8 mouse cellular contexts compared by ENCODE assay signal in genomic region chr7:79520222-79520710, GRCm38 (mm10). TPM values are rescaled to one million over a fixed set of nuclear protein-coding genes. Genes with fewer than 3 reads are reported as not detected.
DNase-seq lines count a peak whose midpoint lies in the region; ATAC-seq lines count a peak whose summit lies in the region.

No protein-coding gene starts in this region.

- H3K4me1 ChIP-seq in forebrain, embryonic 12.5 days: peaks cover 100% of the 10 kb centered on the region
- peaks cover 98% of the 10 kb centered on the region for H3K4me1 ChIP-seq in hindbrain, embryonic 13.5 days (replicated peaks)
- peaks cover 99% of the 10 kb centered on the region for H3K4me1 ChIP-seq in midbrain, embryonic 12.5 days

- no peaks in the 10 kb centered on the region for H3K9me3 ChIP-seq in forebrain, embryonic 12.5 days
- no peaks in the 10 kb centered on the region for H3K9me3 ChIP-seq in hindbrain, embryonic 13.5 days
- no peaks in the 10 kb centered on the region for H3K9me3 ChIP-seq in midbrain, embryonic 12.5 days

- WGBS in forebrain, embryonic 12.5 days: 11% methylated on average over 2 of the region's 2 CpGs
- 14% methylated on average over 2 of the region's 2 CpGs for WGBS in hindbrain, embryonic 13.5 days
- 20% methylated on average over 2 of the region's 2 CpGs for WGBS in midbrain, embryonic 12.5 days

- ATAC-seq in forebrain, embryonic 12.5 days (ENCODE audit: low FRiP score): peak; percentile 49
- ATAC-seq in hindbrain, embryonic 13.5 days (ENCODE audit: low FRiP score): peak; percentile 43
- ATAC-seq in midbrain, embryonic 12.5 days (ENCODE audit: low FRiP score, low read depth): peak; percentile 35
- ATAC-seq in erythroblast, adult 5-6 weeks (replicated peaks; ENCODE audit: low FRiP score, poor library complexity, severe bottlenecking): no peak

- no peak overlapping the region for H3K4me3 ChIP-seq in forebrain, embryonic 12.5 days (replicated peaks)
- no peak overlapping the region for H3K4me3 ChIP-seq in hindbrain, embryonic 13.5 days
- H3K4me3 ChIP-seq in midbrain, embryonic 12.5 days: no peak overlapping the region

- DNase-seq in kidney, adult 9 months: peak; percentile 44
- no peak for DNase-seq in kidney, adult 18-20 months
- peak; percentile 73 for DNase-seq in adrenal gland, postnatal 10 days
- DNase-seq in embryo, embryonic 11 days: no peak

- peak overlapping the region; percentile 83 for H3K9ac ChIP-seq in forebrain, embryonic 12.5 days
- peak overlapping the region; percentile 61 for H3K9ac ChIP-seq in hindbrain, embryonic 13.5 days
- peak overlapping the region; percentile 24; the same call in 1 of the 2 replicates for H3K9ac ChIP-seq in midbrain, embryonic 12.5 days (replicated peaks)

- H3K4me2 ChIP-seq in forebrain, embryonic 12.5 days: peak overlapping the region; percentile 59
- peak overlapping the region; percentile 11; the same call in 1 of the 2 replicates for H3K4me2 ChIP-seq in hindbrain, embryonic 13.5 days
- peak overlapping the region; percentile 10; the same call in 1 of the 2 replicates for H3K4me2 ChIP-seq in midbrain, embryonic 12.5 days (replicated peaks)

- peaks cover 54% of the 10 kb centered on the region for H3K36me3 ChIP-seq in forebrain, embryonic 12.5 days (replicated peaks)
- H3K36me3 ChIP-seq in hindbrain, embryonic 13.5 days: peaks cover 16% of the 10 kb centered on the region; the same call in 1 of the 2 replicates
- H3K36me3 ChIP-seq in midbrain, embryonic 12.5 days: peaks cover 20% of the 10 kb centered on the region

- H3K27ac ChIP-seq in forebrain, embryonic 12.5 days: peak overlapping the region; percentile 100
- peak overlapping the region; percentile 99 for H3K27ac ChIP-seq in hindbrain, embryonic 13.5 days
- peak overlapping the region; percentile 99 for H3K27ac ChIP-seq in midbrain, embryonic 12.5 days (replicated peaks)

- peaks cover 12% of the 10 kb centered on the region; the same call in 1 of the 2 replicates for H3K27me3 ChIP-seq in forebrain, embryonic 12.5 days
- 0 out of 2 replicates have a peak, but pooled peaks cover 11% of the 10 kb centered on the region for H3K27me3 ChIP-seq in hindbrain, embryonic 13.5 days
- H3K27me3 ChIP-seq in midbrain, embryonic 12.5 days: peaks cover 83% of the 10 kb centered on the region

RNA-seq across cellular contexts. Expression of gene Polg, which starts 54.1 kb away (rescaled TPM):
- total RNA-seq in adrenal gland, postnatal 10 days (2021): 10 to 100 TPM; 78.9 to 83.1 TPM
- polyA plus RNA-seq in forebrain, embryonic 12.5 days (2016; fragmentation: Nextera tagmentation; extraction: Ambion mirVana): 41.7 and 45.1 TPM in 2 replicates
- 21.9 and 22.5 TPM in 2 replicates for polyA plus RNA-seq in hindbrain, embryonic 13.5 days (2015; fragmentation: Nextera tagmentation; extraction: Ambion mirVana)
- polyA plus RNA-seq in midbrain, embryonic 12.5 days (2016; fragmentation: Nextera tagmentation; extraction: Ambion mirVana): 41.2 and 44.5 TPM in 2 replicates
- total RNA-seq in erythroblast, adult 5-6 weeks (2015; ENCODE audit: low replicate concordance): 5.2 and 18.4 TPM in 2 replicates
- 26.6 and 27.6 TPM in 2 replicates for total RNA-seq in erythroblast, adult 5-6 weeks (2017; ENCODE audit: low replicate concordance)

Comparison
In these comparisons a context has a peak if more than half of its experiments do, and no peak if none do; other contexts are left out.
1. DNase-seq: peak in kidney, adult 9 months (single experiment) and adrenal gland, postnatal 10 days (single experiment); none in kidney, adult 18-20 months (single experiment) and embryo, embryonic 11 days (single experiment).
2. H3K9ac ChIP-seq: peak in every context shown above with its lines; median percentile 83 in forebrain, embryonic 12.5 days; 61 in hindbrain, embryonic 13.5 days; 24 in midbrain, embryonic 12.5 days.
3. Peak in every context shown above with its lines, with median percentiles within 50 percentile points of each other: H3K27ac ChIP-seq and H3K4me2 ChIP-seq.